ENCODE assay signal across 17 mouse cellular contexts in the genomic region with DNA sequence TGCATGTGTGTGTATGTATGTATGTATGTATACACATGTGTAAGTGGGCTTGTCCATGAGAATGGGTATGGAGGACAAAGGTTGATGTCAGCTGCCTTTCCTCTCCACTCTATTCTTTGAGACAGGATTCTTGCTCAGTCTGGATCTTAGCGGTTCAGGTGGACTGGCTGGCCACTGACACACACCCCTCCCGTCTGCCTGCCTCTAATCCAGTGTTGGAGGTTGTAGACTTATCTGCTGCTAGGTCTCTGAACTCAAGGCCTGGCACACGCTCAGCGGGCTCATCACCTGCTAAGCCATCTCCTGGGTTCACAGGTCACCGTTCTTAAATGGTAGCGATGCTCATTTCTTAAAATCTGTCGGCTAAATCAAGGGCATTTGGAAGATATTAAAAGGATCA.
"Had no signal": no experiment of that assay in that cellular context is flagged by ENCODE, and none has a peak within 500 bp of the region (broad histone marks: within the 10 kb centered on the region; RNA-seq: fewer than 3 reads in every experiment).

No protein-coding gene starts in this region.

- DNase-seq: kidney, adult 8-10 months; kidney, postnatal 25 days; lung, adult 2 months; lung, postnatal 4 days; retina, postnatal 1 day; right cerebral cortex, postnatal 14 days; thymus, adult 2 months; thymus, postnatal 25 days had no signal

- H3K27me3 ChIP-seq: liver, embryonic 15.5 days; neural tube, embryonic 12.5 days; stomach, embryonic 15.5 days had no signal

- H3K9me3 ChIP-seq: limb, embryonic 10.5 days; liver, embryonic 15.5 days; neural tube, embryonic 12.5 days; stomach, embryonic 15.5 days had no signal

- H3K4me3 ChIP-seq: left cerebral cortex, adult 2 months; limb, embryonic 10.5 days; liver, embryonic 15.5 days; myocyte; neural tube, embryonic 12.5 days; stomach, embryonic 15.5 days had no signal

- ATAC-seq: intestine, postnatal 0 days; lung, postnatal 0 days had no signal

- H3K4me2 ChIP-seq: liver, embryonic 11.5 days; liver, embryonic 15.5 days; neural tube, embryonic 12.5 days; stomach, embryonic 15.5 days had no signal

- H3K4me1 ChIP-seq: liver, embryonic 15.5 days; stomach, embryonic 15.5 days had no signal

- H3K9ac ChIP-seq: liver, embryonic 15.5 days; neural tube, embryonic 12.5 days; stomach, embryonic 15.5 days had no signal

- H3K36me3 ChIP-seq: limb, embryonic 10.5 days; liver, embryonic 15.5 days; neural tube, embryonic 12.5 days; stomach, embryonic 15.5 days had no signal

- H3K27ac ChIP-seq: left cerebral cortex, adult 2 months; limb, embryonic 10.5 days; liver, embryonic 15.5 days; neural tube, embryonic 12.5 days; stomach, embryonic 15.5 days had no signal
